Mouse (Mus musculus) ES-E14 (cell line): ENCODE measurements around the gene Palld. TPM values are rescaled to one million over a fixed set of nuclear protein-coding genes. Genes with fewer than 3 reads are reported as not detected.

Experiments
- DNase-seq: peaks from one replicate; pipeline ENCODE4 v3.0.0-alpha.2; 2013; ENCODE audit warnings: low read depth, low spot score
- H3K27ac ChIP-seq: 2 replicates; pipeline ENCODE4 v1.5.1; 2012; ENCODE audit warnings: low read depth, mild to moderate bottlenecking, low read length, moderate library complexity, mixed read lengths; ENCODE audit not compliant: poor library complexity, insufficient read depth, severe bottlenecking
- H3K36me3 ChIP-seq: 2 replicates; pipeline ENCODE4 v1.6.1; 2012; ENCODE audit warnings: mild to moderate bottlenecking, low read length, moderate library complexity, mixed read lengths; ENCODE audit not compliant: control insufficient read depth, poor library complexity, insufficient read depth, severe bottlenecking
- H3K4me1 ChIP-seq, 2 experiments: fragments of 150-350 bp in 1 of 2; sonication (generic) in 1 of 2; 2 replicates each; pipeline ENCODE4 v1.6.1; 2012; ENCODE audit warnings: low read length in 2 of 2, mild to moderate bottlenecking in 1 of 2, mixed read lengths in 1 of 2; ENCODE audit not compliant: control insufficient read depth in 2 of 2, insufficient read depth in 2 of 2, poor library complexity in 1 of 2
- H3K4me3 ChIP-seq, 2 experiments: fragments of 150-350 bp in 1 of 2; sonication (generic) in 1 of 2; 2 replicates each; pipeline ENCODE4 v1.5.1; 2012; ENCODE audit warnings: low read length in 2 of 2, low read depth in 1 of 2, mild to moderate bottlenecking in 1 of 2, mixed read lengths in 1 of 2; ENCODE audit not compliant: insufficient read depth in 1 of 2, poor library complexity in 1 of 2, severe bottlenecking in 1 of 2
- H3K9ac ChIP-seq: 2 replicates; pipeline ENCODE4 v1.6.1; 2012; ENCODE audit warnings: low read depth, mild to moderate bottlenecking, low read length, mixed read lengths; ENCODE audit not compliant: poor library complexity, insufficient read depth, severe bottlenecking
- H3K9me3 ChIP-seq: fragments of 150-350 bp; sonication (generic); 2 replicates; pipeline ENCODE4 v1.6.1; 2012; ENCODE audit warnings: low read depth, mild to moderate bottlenecking, low read length; ENCODE audit not compliant: control insufficient read depth, insufficient read depth
- CHD2 ChIP-seq: IDR thresholded peaks from 2 replicates; pipeline ENCODE4 v1.6.1; 2014; ENCODE audit warnings: mild to moderate bottlenecking, low read depth, low read length, inconsistent platforms
- HCFC1 ChIP-seq: IDR thresholded peaks from 2 replicates; pipeline ENCODE4 v1.6.1; 2012; ENCODE audit warnings: low read length, inconsistent platforms, borderline replicate concordance; ENCODE audit not compliant: insufficient read depth
- MAFK ChIP-seq: IDR thresholded peaks from 2 replicates; pipeline ENCODE4 v1.6.1; 2014; ENCODE audit warnings: mild to moderate bottlenecking, low read depth, low read length, inconsistent platforms; ENCODE audit not compliant: insufficient read depth
- ZC3H11A ChIP-seq: IDR thresholded peaks from 2 replicates; pipeline ENCODE4 v1.6.1; 2012; ENCODE audit warnings: low read depth, mild to moderate bottlenecking, inconsistent platforms, low read length, borderline replicate concordance
- ZNF384 ChIP-seq: IDR thresholded peaks from 2 replicates; pipeline ENCODE4 v1.6.1; 2012; ENCODE audit warnings: low read depth, low read length, inconsistent platforms
- in situ Hi-C, 2 experiments: fragments of 600-800 bp; cut with MboI; formaldehyde crosslinking; loops; one replicate each; pipeline ENCODE4 v1.15.1; 2025; ENCODE audit warnings: low sequenced_read_pairs in 2 of 2, inconsistent platforms in 1 of 2; ENCODE audit not compliant: unreplicated experiment in 2 of 2
- total RNA-seq: library from RNA; depleted of rRNA; stranded (reverse); fragments of 300-350 nt; gene quantifications from 2 replicates; pipeline ENCODE4 v1.2.3, GENCODE M21; 2012

Gene Palld
- total RNA-seq, 1 experiment = 36.3 TPM

- H3K9me3 ChIP-seq = no peaks in the 10 kb centered on the region
- no peak overlapping the region for H3K4me3 ChIP-seq
- in situ Hi-C loops = no loop called here
- DNase-seq = no peak
- H3K27ac ChIP-seq = no peak overlapping the region
- H3K36me3 ChIP-seq = no peaks in the 10 kb centered on the region
- no peak overlapping the region for H3K9ac ChIP-seq
- H3K4me1 ChIP-seq = no peaks in the 10 kb centered on the region
- TF ChIP-seq HCFC1 (no peak), ZNF384 (no peak), CHD2 (no peak), ZC3H11A (no peak), MAFK (no peak)
Measured at GRCm38 (mm10) chr8:61730669-61731068, 171.8 kb downstream of the Palld start.

- Histone ChIP-seq H3K4me3 (no peak overlapping the region), H3K27ac (no peak overlapping the region), H3K9me3 (no peaks in the 10 kb centered on the region), H3K4me1 (no peaks in the 10 kb centered on the region), H3K36me3 (no peaks in the 10 kb centered on the region), H3K9ac (no peak overlapping the region)
- TF ChIP-seq HCFC1 = no peak
- TF ChIP-seq MAFK = no peak
- no peak for TF ChIP-seq ZNF384
- no peak for TF ChIP-seq CHD2
- no peak for TF ChIP-seq ZC3H11A
- in situ Hi-C loops = no loop called here
- DNase-seq = no peak
Measured at GRCm38 (mm10) chr8:61725306-61726017, 177.0 kb downstream of the Palld start.

- in situ Hi-C loops = no loop called here
- no peak for DNase-seq
- Histone ChIP-seq H3K27ac (no peak overlapping the region), H3K9me3 (no peaks in the 10 kb centered on the region), H3K4me1 (no peaks in the 10 kb centered on the region), H3K9ac (no peak overlapping the region), H3K36me3 (no peaks in the 10 kb centered on the region), H3K4me3 (no peak overlapping the region)
- no peak for TF ChIP-seq HCFC1
- TF ChIP-seq ZC3H11A = no peak
- TF ChIP-seq ZNF384 = no peak
- TF ChIP-seq MAFK = no peak
- TF ChIP-seq CHD2 = no peak
Measured at GRCm38 (mm10) chr8:61722226-61722625, 180.3 kb downstream of the Palld start.

GRCm38 (mm10) chr8:61715351-61716125 is 187.0 kb downstream of the Palld start:
- in situ Hi-C loops = no loop called here
- H3K4me1 ChIP-seq = peaks cover 5 to 14% of the 10 kb centered on the region in 2 experiments
- H3K9me3 ChIP-seq = no peaks in the 10 kb centered on the region
- no peak overlapping the region for H3K4me3 ChIP-seq
- H3K36me3 ChIP-seq = no peaks in the 10 kb centered on the region
- DNase-seq = no peak
- TF ChIP-seq MAFK (no peak), ZC3H11A (no peak), HCFC1 (no peak), ZNF384 (no peak), CHD2 (no peak)
- H3K27ac ChIP-seq = no peak overlapping the region
- peak overlapping the region; percentile 10; the same call in 1 of the 2 replicates for H3K9ac ChIP-seq
